Mouse (Mus musculus) lung, embryonic 16.5 days (tissue): ENCODE data around the gene Palm2. TPM values are rescaled to one million over a fixed set of nuclear protein-coding genes. Genes with fewer than 3 reads are reported as not detected.

ENCODE experiments used
- ATAC-seq: fragments of 200-750 bp; cut with Nextera tagmentation; 2 replicates; pipeline ENCODE4 v1.8.0; 2017; ENCODE audit warnings: low read depth, mild to moderate bottlenecking, moderate library complexity
- H3K27ac ChIP-seq: fragments of 300-500 bp; sonication (generic); 2 replicates; pipeline ENCODE4 v1.5.1; 2014; ENCODE audit warnings: mild to moderate bottlenecking, control low read depth, low read length
- H3K27me3 ChIP-seq: fragments of 300-500 bp; sonication (generic); 2 replicates; pipeline ENCODE4 v1.6.1; 2014; ENCODE audit warnings: low read depth, low read length, mixed read lengths; ENCODE audit not compliant: control insufficient read depth, insufficient read depth
- H3K36me3 ChIP-seq: fragments of 300-500 bp; sonication (generic); 2 replicates; pipeline ENCODE4 v1.6.1; 2014; ENCODE audit warnings: low read length; ENCODE audit not compliant: control insufficient read depth, insufficient read depth
- H3K4me1 ChIP-seq: fragments of 300-500 bp; sonication (generic); replicated peaks from 2 replicates; pipeline ENCODE4 v1.6.1; 2014; ENCODE audit warnings: low read length, mixed read lengths; ENCODE audit not compliant: control insufficient read depth, insufficient read depth
- H3K4me2 ChIP-seq: fragments of 300-500 bp; sonication (generic); 2 replicates; pipeline ENCODE4 v1.6.1; 2014; ENCODE audit warnings: low read depth, low read length, control low read depth
- H3K4me3 ChIP-seq: fragments of 300-500 bp; sonication (generic); 2 replicates; pipeline ENCODE4 v1.5.1; 2014; ENCODE audit warnings: mild to moderate bottlenecking, low read length, control low read depth
- H3K9ac ChIP-seq: fragments of 300-500 bp; sonication (generic); 2 replicates; pipeline ENCODE4 v1.6.1; 2014; ENCODE audit warnings: low read length, control low read depth
- H3K9me3 ChIP-seq: fragments of 300-500 bp; sonication (generic); 2 replicates; pipeline ENCODE4 v1.6.1; 2016; ENCODE audit warnings: low read length; ENCODE audit not compliant: control insufficient read depth
- WGBS: fragments of 180-500 bp; shearing (Covaris S2); extraction: QIAGEN DNeasy Blood & Tissue Kit; methylation state at CpG from one replicate; pipeline ENCODE4 v1.1.7; 2014; 5-methylcytosine and 5-hydroxymethylcytosine counted together
- polyA plus RNA-seq: library from polyadenylated mRNA; unstranded; fragments of >200 nt; fragmentation: Nextera tagmentation; extraction: Ambion mirVana; gene quantifications from 2 replicates; pipeline ENCODE4 v1.2.1, GENCODE M21; 2015

The Palm2 gene
- polyA plus RNA-seq, 1 experiment from 2014 or later = 5.9 TPM

- H3K27ac ChIP-seq = no peak overlapping the region
- H3K4me3 ChIP-seq = no peak overlapping the region
- 43% methylated on average over 2 of the region's 2 CpGs for WGBS
- ATAC-seq = no peak
- no peaks in the 10 kb centered on the region for H3K9me3 ChIP-seq
- H3K27me3 ChIP-seq = no peaks in the 10 kb centered on the region
- H3K4me2 ChIP-seq = no peak overlapping the region
- no peaks in the 10 kb centered on the region for H3K4me1 ChIP-seq
- no peak overlapping the region for H3K9ac ChIP-seq
- H3K36me3 ChIP-seq = no peaks in the 10 kb centered on the region; the same call in 1 of the 2 replicates
Measured at GRCm38 (mm10) chr4:57723659-57724058, 289.6 kb downstream of the Palm2 start.

- no peaks in the 10 kb centered on the region for H3K27me3 ChIP-seq
- H3K9me3 ChIP-seq = no peaks in the 10 kb centered on the region
- H3K36me3 ChIP-seq = no peaks in the 10 kb centered on the region; the same call in 1 of the 2 replicates
- no peak overlapping the region for H3K9ac ChIP-seq
- no peak overlapping the region for H3K4me3 ChIP-seq
- no peak for ATAC-seq
- no peaks in the 10 kb centered on the region for H3K4me1 ChIP-seq
- no peak overlapping the region for H3K4me2 ChIP-seq
- 72% methylated on average over 1 of the region's 1 CpGs for WGBS
- no peak overlapping the region for H3K27ac ChIP-seq
Measured at GRCm38 (mm10) chr4:57725569-57725968, 291.5 kb downstream of the Palm2 start.

DNA sequence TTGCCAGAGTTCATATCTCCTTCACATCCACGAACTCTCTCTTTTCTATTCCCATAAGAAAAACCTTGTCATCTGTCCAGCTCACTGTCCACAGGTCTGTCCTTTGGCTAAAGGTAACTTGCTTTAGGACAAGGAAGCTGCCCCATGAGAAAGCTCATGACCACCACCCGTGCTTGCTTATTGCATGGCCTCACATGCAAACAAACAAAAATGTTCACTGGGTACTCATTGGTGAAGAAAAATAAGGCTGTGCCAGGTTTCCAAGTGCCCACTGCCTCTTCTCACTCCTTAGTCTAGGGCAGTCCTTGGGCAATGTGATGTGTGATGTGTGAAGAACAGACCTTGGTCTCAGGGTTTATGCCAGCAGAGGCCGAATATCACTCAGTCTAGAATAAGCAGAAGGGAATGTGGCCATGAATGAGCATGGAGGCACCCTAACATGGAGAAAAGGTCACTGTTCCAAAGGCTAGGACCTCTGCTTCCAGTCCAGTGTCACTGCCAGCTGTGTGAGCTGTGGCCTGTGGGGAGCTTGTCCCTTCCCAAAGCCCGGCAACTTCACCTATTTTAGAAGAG, 294.6 kb downstream of the Palm2 start:
- no peak for ATAC-seq
- Histone ChIP-seq H3K4me3 (no peak overlapping the region), H3K36me3 (no peaks in the 10 kb centered on the region; the same call in 1 of the 2 replicates), H3K4me2 (no peak overlapping the region), H3K4me1 (no peaks in the 10 kb centered on the region), H3K27ac (no peak overlapping the region), H3K9ac (no peak overlapping the region), H3K27me3 (no peaks in the 10 kb centered on the region), H3K9me3 (no peaks in the 10 kb centered on the region)
- WGBS = 82% methylated on average over 4 of the region's 4 CpGs

DNA sequence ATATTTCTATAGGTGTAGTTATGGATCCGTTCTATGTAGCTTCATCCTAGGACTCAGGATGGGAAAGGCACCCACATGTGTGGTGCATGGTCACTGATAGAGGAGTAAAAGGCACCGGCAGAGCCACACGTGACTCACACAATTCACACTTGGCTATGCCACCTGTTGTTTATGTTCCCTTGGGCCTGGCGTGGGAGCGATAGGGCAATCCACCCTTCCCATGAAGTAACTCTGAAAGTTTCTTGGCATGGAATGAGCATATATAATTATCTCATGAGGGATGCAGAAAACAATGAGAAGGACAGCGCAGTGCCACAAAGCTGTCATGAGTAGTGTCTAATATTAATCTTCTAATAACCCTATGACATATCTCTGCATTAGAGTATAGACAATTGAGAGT, 296.0 kb downstream of the Palm2 start:
- Histone ChIP-seq H3K4me3 (no peak overlapping the region), H3K27ac (no peak overlapping the region), H3K9me3 (no peaks in the 10 kb centered on the region), H3K36me3 (no peaks in the 10 kb centered on the region; the same call in 1 of the 2 replicates), H3K27me3 (no peaks in the 10 kb centered on the region), H3K4me1 (no peaks in the 10 kb centered on the region), H3K9ac (no peak overlapping the region), H3K4me2 (no peak overlapping the region)
- ATAC-seq = no peak
- 80% methylated on average over 6 of the region's 6 CpGs for WGBS

DNA sequence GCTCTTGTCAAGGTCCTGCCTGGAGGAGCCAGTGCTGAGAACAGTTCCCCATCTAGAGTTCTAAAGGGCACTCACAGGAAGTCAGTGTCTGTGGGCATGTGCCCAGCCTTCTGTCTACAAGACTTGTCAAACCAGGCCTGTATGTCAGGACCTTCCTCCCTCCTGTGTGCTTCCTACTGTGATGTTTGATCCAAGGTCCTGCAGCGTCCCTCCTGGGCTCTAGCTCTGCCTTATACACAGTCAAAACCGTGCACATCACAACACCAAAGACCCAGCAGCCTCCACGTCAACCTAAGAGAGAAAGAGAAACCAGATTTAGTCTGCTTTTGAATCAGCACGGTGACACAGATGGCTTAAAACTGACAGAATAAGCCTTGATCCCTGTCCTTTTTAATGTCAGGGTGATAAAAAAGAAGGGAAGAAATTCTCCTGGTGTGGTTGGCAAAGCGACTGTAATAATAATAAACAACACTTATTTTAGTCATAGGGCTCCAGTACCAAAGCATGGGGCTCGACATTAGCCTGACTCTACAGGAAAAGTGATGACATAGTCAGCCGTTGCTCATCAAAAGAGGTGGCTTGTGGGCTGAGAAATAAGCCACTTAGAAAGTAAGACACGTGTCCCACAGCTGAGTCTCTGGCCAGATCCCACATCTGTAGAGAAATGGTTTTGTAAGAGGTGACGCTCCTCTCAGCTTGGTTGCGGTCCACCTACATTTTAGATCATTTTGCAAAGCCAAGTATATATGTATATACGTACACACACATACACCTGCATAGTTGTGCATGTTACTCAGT, 297.0 kb downstream of the Palm2 start:
- Histone ChIP-seq H3K4me3 (no peak overlapping the region), H3K27me3 (no peaks in the 10 kb centered on the region), H3K9me3 (no peaks in the 10 kb centered on the region), H3K4me1 (no peaks in the 10 kb centered on the region), H3K27ac (no peak overlapping the region), H3K36me3 (no peaks in the 10 kb centered on the region; the same call in 1 of the 2 replicates), H3K9ac (no peak overlapping the region), H3K4me2 (no peak overlapping the region)
- ATAC-seq = no peak
- 68% methylated on average over 11 of the region's 11 CpGs for WGBS

- 77% methylated on average over 5 of the region's 5 CpGs for WGBS
- no peaks in the 10 kb centered on the region for H3K9me3 ChIP-seq
- H3K9ac ChIP-seq = no peak overlapping the region
- H3K27me3 ChIP-seq = no peaks in the 10 kb centered on the region
- no peak overlapping the region for H3K4me3 ChIP-seq
- H3K4me1 ChIP-seq = no peaks in the 10 kb centered on the region
- no peak overlapping the region for H3K4me2 ChIP-seq
- ATAC-seq = no peak
- H3K27ac ChIP-seq = no peak overlapping the region
- no peaks in the 10 kb centered on the region for H3K36me3 ChIP-seq
Measured at GRCm38 (mm10) chr4:57732351-57732750, 298.3 kb downstream of the Palm2 start.

- ATAC-seq = no peak
- H3K4me2 ChIP-seq = no peak overlapping the region
- H3K4me1 ChIP-seq = no peaks in the 10 kb centered on the region
- no peaks in the 10 kb centered on the region for H3K9me3 ChIP-seq
- H3K27ac ChIP-seq = no peak overlapping the region
- no peak overlapping the region for H3K4me3 ChIP-seq
- H3K9ac ChIP-seq = no peak overlapping the region
- no peaks in the 10 kb centered on the region for H3K36me3 ChIP-seq
- 60% methylated on average over 3 of the region's 3 CpGs for WGBS
- H3K27me3 ChIP-seq = no peaks in the 10 kb centered on the region
Measured at GRCm38 (mm10) chr4:57733445-57733844, 299.4 kb downstream of the Palm2 start.

- Histone ChIP-seq H3K4me3 (no peak overlapping the region), H3K9ac (no peak overlapping the region), H3K36me3 (no peaks in the 10 kb centered on the region), H3K9me3 (no peaks in the 10 kb centered on the region), H3K27me3 (no peaks in the 10 kb centered on the region), H3K4me1 (no peaks in the 10 kb centered on the region), H3K4me2 (no peak overlapping the region), H3K27ac (no peak overlapping the region)
- no peak for ATAC-seq
- WGBS = 77% methylated on average over 5 of the region's 5 CpGs
Measured at GRCm38 (mm10) chr4:57735426-57735825, 301.4 kb downstream of the Palm2 start.

DNA sequence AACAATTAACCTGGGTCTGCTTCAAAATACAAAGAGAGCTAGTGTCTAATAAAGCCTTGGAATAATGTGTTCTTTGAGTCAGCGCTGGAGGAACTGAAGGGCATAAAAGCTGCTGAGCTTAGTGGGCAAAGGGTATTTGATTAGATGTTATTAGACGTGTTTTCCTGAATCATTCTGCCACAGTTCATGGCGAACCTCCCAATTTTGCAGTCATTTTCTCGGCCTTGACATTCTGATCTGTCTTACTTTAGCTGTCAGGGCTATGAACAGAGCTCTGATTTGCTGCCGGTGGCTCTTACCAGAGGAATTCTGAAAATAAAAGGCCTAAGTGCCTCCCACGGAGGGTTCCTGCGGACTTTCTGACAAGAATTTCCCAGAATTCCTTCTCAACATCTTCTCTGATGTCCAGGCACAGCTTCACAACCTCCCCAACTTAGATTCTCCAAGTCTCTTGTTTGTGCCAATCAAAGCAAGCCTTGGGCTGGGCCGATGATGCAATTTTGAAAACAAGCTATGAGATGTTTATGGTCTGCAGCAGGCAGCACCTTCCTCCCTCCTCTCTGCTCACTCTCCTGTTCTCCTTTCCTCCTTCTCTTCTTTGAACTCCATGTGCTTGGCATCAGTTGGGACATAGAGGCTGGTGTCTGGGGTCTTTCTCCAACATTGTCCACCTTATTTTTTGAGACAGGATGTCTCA, 305.0 kb downstream of the Palm2 start:
- Histone ChIP-seq H3K4me1 (peaks cover 10% of the 10 kb centered on the region; the same call in 1 of the 2 replicates), H3K27ac (no peak overlapping the region), H3K4me3 (no peak overlapping the region), H3K36me3 (no peaks in the 10 kb centered on the region), H3K27me3 (no peaks in the 10 kb centered on the region), H3K4me2 (no peak overlapping the region), H3K9me3 (no peaks in the 10 kb centered on the region), H3K9ac (no peak overlapping the region)
- WGBS = 70% methylated on average over 8 of the region's 8 CpGs
- ATAC-seq = no peak
